Mouse (Mus musculus) intestine, embryonic 16.5 days (tissue): ENCODE results near the gene Fbxw5. TPM values are rescaled to one million over a fixed set of nuclear protein-coding genes. Genes with fewer than 3 reads are reported as not detected.
"Not testable (repeated sequence)": the region's sequence is repeated elsewhere in the genome, so short reads cannot be mapped to it uniquely, and the experiment has no call there.

Source experiments
- ATAC-seq: fragments of 200-750 bp; cut with Nextera tagmentation; 2 replicates; pipeline ENCODE4 v1.8.0; 2017; ENCODE audit warnings: moderate TSS enrichment, moderate library complexity
- H3K27ac ChIP-seq: fragments of 300-500 bp; sonication (generic); 2 replicates; pipeline ENCODE4 v1.5.1; 2014; ENCODE audit warnings: mild to moderate bottlenecking, low read length
- H3K27me3 ChIP-seq: fragments of 300-500 bp; sonication (generic); replicated peaks from 2 replicates; pipeline ENCODE4 v1.6.1; 2014; ENCODE audit warnings: low read length, control low read depth, mixed read lengths; ENCODE audit not compliant: control insufficient read depth, insufficient read depth
- H3K36me3 ChIP-seq: fragments of 300-500 bp; sonication (generic); 2 replicates; pipeline ENCODE4 v1.6.1; 2014; ENCODE audit warnings: low read length, control low read depth; ENCODE audit not compliant: control insufficient read depth, insufficient read depth
- H3K4me1 ChIP-seq: fragments of 300-500 bp; sonication (generic); 2 replicates; pipeline ENCODE4 v1.6.1; 2014; ENCODE audit warnings: low read length, control low read depth, mixed read lengths; ENCODE audit not compliant: control insufficient read depth, insufficient read depth
- H3K4me2 ChIP-seq: fragments of 300-500 bp; sonication (generic); 2 replicates; pipeline ENCODE4 v1.6.1; 2014; ENCODE audit warnings: low read depth, low read length, control low read depth
- H3K4me3 ChIP-seq: fragments of 300-500 bp; sonication (generic); 2 replicates; pipeline ENCODE4 v1.5.1; 2014; ENCODE audit warnings: mild to moderate bottlenecking, low read length
- H3K9ac ChIP-seq: fragments of 300-500 bp; sonication (generic); 2 replicates; pipeline ENCODE4 v1.6.1; 2014; ENCODE audit warnings: low read depth, low read length
- H3K9me3 ChIP-seq: fragments of 300-500 bp; sonication (generic); 2 replicates; pipeline ENCODE4 v1.6.1; 2016; ENCODE audit warnings: low read length, control low read depth; ENCODE audit not compliant: control insufficient read depth
- WGBS: fragments of 180-500 bp; shearing (Covaris S2); extraction: QIAGEN DNeasy Blood & Tissue Kit; methylation state at CpG from one replicate; pipeline ENCODE4 v1.1.7; 2014; 5-methylcytosine and 5-hydroxymethylcytosine counted together
- polyA plus RNA-seq: library from polyadenylated mRNA; unstranded; fragments of >200 nt; fragmentation: Nextera tagmentation; extraction: Ambion mirVana; gene quantifications from 2 replicates; pipeline ENCODE4 v1.2.1, GENCODE M21; 2015

Gene Fbxw5
- polyA plus RNA-seq, 1 experiment from 2014 or later = 71.9 TPM

DNA sequence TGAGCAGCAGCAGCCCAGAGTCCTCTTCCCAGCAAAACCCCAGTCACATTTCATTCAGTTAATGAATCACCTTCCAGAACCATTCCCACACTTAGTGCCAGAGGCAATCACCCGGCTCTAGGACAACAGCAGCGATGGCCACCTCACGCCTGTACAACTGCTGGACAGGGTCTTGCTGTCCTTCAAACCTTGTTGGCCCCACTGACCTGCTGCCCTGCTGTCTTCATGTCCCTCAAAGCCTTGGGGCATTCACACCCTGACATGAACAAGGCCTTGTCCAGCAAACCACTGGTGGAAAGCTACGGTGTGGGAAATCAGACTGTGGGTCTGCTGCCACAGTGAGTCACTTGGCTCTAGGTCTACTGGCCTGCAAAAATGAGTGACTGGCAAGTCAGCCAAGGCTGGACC lies 40.0 kb downstream of the Fbxw5 start:
- Histone ChIP-seq H3K27me3 (no peaks in the 10 kb centered on the region), H3K9me3 (no peaks in the 10 kb centered on the region), H3K4me2 (no peak overlapping the region), H3K4me1 (no peaks in the 10 kb centered on the region; the same call in 1 of the 2 replicates), H3K27ac (no peak overlapping the region), H3K9ac (no peak overlapping the region), H3K4me3 (no peak overlapping the region), H3K36me3 (0 out of 2 replicates have a peak, but pooled peaks cover 4% of the 10 kb centered on the region)
- WGBS = 93% methylated on average over 4 of the region's 4 CpGs
- ATAC-seq = no peak

DNA sequence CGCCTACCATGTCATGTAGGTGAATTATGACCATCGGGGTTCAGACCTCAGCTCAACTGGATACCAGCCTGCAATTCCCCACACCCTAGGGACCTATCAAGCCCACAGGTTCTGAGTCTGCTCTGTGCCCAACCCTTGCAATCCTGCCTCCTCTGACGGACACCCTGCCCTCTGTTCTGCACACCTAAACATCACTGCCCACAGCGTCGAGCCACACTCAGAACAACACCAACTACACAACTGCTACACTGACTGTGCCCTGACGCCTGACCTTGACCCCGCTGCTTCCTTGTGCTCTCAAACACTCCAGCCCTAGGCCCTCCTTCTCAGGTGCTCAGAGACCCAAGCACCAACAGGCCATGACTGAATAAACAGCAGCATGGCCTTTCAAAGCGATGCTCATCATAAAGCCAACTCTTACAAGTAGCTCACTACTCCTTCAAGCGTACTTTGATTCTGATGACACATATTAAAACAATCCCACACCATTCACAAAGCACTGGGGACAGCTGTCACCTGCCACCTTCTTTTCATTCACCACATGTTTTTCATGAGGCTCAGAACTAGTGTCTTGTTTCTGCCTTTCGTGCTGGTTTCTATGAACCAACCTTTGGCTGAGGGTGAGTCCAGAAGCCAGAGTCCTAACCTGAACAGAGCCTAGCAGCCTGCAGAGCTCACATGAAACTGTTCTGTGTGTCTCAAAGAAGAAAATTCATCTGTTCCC lies 41.3 kb downstream of the Fbxw5 start:
- ATAC-seq = no peak
- H3K4me2 ChIP-seq = no peak overlapping the region
- H3K4me3 ChIP-seq = no peak overlapping the region
- no peaks in the 10 kb centered on the region for H3K27me3 ChIP-seq
- H3K9ac ChIP-seq = no peak overlapping the region
- no peak overlapping the region for H3K27ac ChIP-seq
- 71% methylated on average over 10 of the region's 10 CpGs for WGBS
- H3K36me3 ChIP-seq = no peaks in the 10 kb centered on the region
- peaks cover 6% of the 10 kb centered on the region for H3K4me1 ChIP-seq
- H3K9me3 ChIP-seq = no peaks in the 10 kb centered on the region

- Histone ChIP-seq H3K4me2 (peak overlapping the region; percentile 88), H3K27ac (peak overlapping the region; percentile 67), H3K9me3 (no peaks in the 10 kb centered on the region), H3K4me3 (peak overlapping the region; percentile 79), H3K36me3 (no peaks in the 10 kb centered on the region), H3K27me3 (no peaks in the 10 kb centered on the region), H3K9ac (peak overlapping the region; percentile 87), H3K4me1 (peaks cover 6% of the 10 kb centered on the region)
- peak; percentile 80 for ATAC-seq
- WGBS = 6% methylated on average over 43 of the region's 43 CpGs
Measured at GRCm38 (mm10) chr2:25545996-25546810, 45.7 kb downstream of the Fbxw5 start.

GRCm38 (mm10) chr2:25546811-25547491 lies 46.4 kb downstream of the Fbxw5 start, which contains the start of gene Traf2:
Gene Traf2, minus strand, starts transcription at chr2:25546940.
- H3K9me3 ChIP-seq = no peaks in the 10 kb centered on the region
- whole genome bisulfite sequencing = 2% methylated on average over 48 of the region's 48 CpGs

DNA sequence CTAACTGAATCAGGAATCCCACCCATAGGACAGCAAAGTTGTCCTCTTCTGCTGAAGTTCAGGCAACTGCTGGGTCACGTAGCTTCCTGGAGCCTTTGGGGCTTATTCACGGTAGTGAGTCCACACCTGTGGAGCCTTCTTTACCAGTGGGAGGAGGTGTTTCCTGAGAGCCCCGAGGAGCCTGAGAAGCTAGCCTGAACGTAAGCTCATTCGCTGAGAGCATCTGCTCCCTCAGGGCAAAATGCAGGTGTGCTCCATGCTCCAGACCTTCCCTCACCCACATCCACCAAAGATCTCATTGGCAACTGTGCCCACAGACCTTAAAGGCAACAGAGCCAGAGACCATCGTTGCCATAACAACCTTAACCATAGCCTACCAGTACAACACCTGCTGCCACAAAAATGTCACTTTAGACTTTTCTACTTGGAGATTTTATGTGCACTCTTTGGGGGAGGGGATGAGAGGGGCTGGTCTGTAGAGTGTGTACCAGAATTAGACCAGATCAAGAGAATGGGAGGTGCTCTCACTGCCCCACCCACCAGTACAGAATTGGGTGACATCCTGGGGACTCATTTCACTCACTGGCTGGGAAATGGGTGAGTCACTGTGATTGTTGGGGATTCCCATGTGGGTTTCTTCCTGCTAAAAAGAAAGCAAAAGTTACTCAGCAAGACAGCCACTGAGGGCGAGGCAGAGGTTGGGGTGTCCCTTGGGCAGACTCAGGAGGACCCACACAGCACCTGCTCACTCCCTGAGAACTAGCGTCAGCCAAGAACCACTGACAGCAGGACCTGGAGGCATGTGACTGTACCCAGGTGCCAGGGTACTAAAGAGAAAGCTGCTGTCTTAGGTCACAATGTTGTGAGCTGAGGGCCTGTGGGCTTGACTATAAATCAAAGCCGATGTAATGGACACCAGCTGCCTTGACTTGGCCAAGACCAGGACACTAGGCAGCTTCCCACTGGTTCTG lies 48.8 kb downstream of the Fbxw5 start:
- Histone ChIP-seq H3K4me1 (peaks cover 6% of the 10 kb centered on the region), H3K4me2 (no peak overlapping the region), H3K27ac (no peak overlapping the region), H3K27me3 (no peaks in the 10 kb centered on the region), H3K4me3 (no peak overlapping the region), H3K36me3 (no peaks in the 10 kb centered on the region), H3K9ac (no peak overlapping the region), H3K9me3 (no peaks in the 10 kb centered on the region)
- WGBS = 70% methylated on average over 9 of the region's 9 CpGs
- no peak for ATAC-seq

More at GRCm38 (mm10) chr2:25546811-25547491, 46.4 kb downstream of the Fbxw5 start, which contains the start of gene Traf2:
- H3K4me2 ChIP-seq = peak within 1 kb of the TSS; percentile 88
- peaks cover 6% of the 10 kb centered on the region for H3K4me1 ChIP-seq
- peak within 1 kb of the TSS; percentile 79 for H3K4me3 ChIP-seq
- no peaks in the 10 kb centered on the region for H3K27me3 ChIP-seq
- peak within 1 kb of the TSS; percentile 67 for H3K27ac ChIP-seq
- peak within 1 kb of the TSS; percentile 87 for H3K9ac ChIP-seq
- ATAC-seq = peak; percentile 100
- H3K36me3 ChIP-seq = no peaks in the 10 kb centered on the region

GRCm38 (mm10) chr2:25551186-25551585 lies 50.6 kb downstream of the Fbxw5 start:
- H3K9ac ChIP-seq = no peak overlapping the region
- no peaks in the 10 kb centered on the region for H3K4me1 ChIP-seq
- H3K27ac ChIP-seq = no peak overlapping the region
- H3K9me3 ChIP-seq = no peaks in the 10 kb centered on the region
- no peak overlapping the region for H3K4me2 ChIP-seq
- no peak overlapping the region for H3K4me3 ChIP-seq
- ATAC-seq = no peak
- 33% methylated on average over 5 of the region's 5 CpGs for whole genome bisulfite sequencing
- no peaks in the 10 kb centered on the region for H3K36me3 ChIP-seq
- no peaks in the 10 kb centered on the region for H3K27me3 ChIP-seq

DNA sequence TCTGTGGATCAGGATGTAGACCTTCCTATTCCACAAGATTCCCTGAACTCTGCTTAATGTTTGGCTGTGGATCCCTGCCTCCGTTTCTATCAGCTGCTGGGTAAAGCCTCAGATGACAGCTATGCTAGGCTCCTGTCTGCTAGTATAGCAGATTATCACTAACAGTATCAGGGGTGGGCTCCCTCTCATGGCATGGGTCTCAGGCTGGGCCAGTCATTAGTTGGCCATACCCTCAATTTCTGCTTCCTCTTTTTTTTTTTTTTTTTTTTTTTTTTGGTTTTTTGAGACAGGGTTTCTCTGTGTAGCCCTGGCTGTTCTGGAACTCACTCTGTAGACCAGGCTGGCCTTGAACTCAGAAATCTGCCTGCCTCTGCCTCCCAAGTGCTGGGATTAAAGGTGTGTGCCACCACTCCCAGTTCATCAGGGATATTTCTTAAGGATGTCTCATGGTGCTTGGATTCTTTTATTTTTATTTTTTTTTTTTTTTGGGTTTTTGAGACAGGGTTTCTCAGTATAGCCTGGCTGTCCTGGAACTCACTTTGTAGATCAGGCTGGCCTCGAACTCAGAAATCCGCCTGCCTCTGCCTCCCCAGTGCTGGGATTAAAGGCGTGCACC lies 52.7 kb downstream of the Fbxw5 start:
- H3K27me3 ChIP-seq, H3K4me2 ChIP-seq, H3K9ac ChIP-seq, H3K36me3 ChIP-seq, H3K9me3 ChIP-seq, H3K27ac ChIP-seq, ATAC-seq, H3K4me3 ChIP-seq, H3K4me1 ChIP-seq: not testable (repeated sequence)
- WGBS = 90% methylated on average over 4 of the region's 4 CpGs
